Mouse (Mus musculus) MEL (cell line): ENCODE measurements around the gene Dscam.

ENCODE experiments used
- CHD2 ChIP-seq: IDR thresholded peaks from 2 replicates; pipeline ENCODE4 v1.6.1; 2011; ENCODE audit warnings: low read length, improper control_type of control experiment
- CTCF ChIP-seq, 3 experiments: IDR thresholded peaks in 2 of 3; conservative IDR thresholded peaks in 1 of 3; 2 replicates each; pipeline ENCODE4 v1.5.1; 2011 to 2012; ENCODE audit warnings: low read length in 3 of 3, low read depth in 2 of 3, mild to moderate bottlenecking in 2 of 3, improper control_type of control experiment in 1 of 3, inconsistent platforms in 1 of 3, mixed read lengths in 1 of 3, moderate library complexity in 1 of 3; ENCODE audit not compliant: control insufficient read depth in 1 of 3, insufficient read depth in 1 of 3, poor library complexity in 1 of 3, severe bottlenecking in 1 of 3
- ELF1 ChIP-seq: IDR thresholded peaks from 2 replicates; pipeline ENCODE4 v1.6.1; 2014; ENCODE audit warnings: low read depth, mild to moderate bottlenecking, inconsistent platforms, low read length, improper control_type of control experiment, moderate library complexity
- ETS1 ChIP-seq: IDR thresholded peaks from 2 replicates; pipeline ENCODE4 v1.6.1; 2012; ENCODE audit warnings: low read depth, mild to moderate bottlenecking, inconsistent platforms, low read length, improper control_type of control experiment, moderate library complexity
- GATA1 ChIP-seq: IDR thresholded peaks from 2 replicates; pipeline ENCODE4 v1.6.1; 2011; ENCODE audit warnings: low read depth, low read length, improper control_type of control experiment
- HCFC1 ChIP-seq: IDR thresholded peaks from 2 replicates; pipeline ENCODE4 v1.6.1; 2012; ENCODE audit warnings: low read depth, mild to moderate bottlenecking, inconsistent platforms, low read length, improper control_type of control experiment, moderate library complexity
- MAFK ChIP-seq: IDR thresholded peaks from 2 replicates; pipeline ENCODE4 v1.6.1; 2011; ENCODE audit warnings: low read depth, mild to moderate bottlenecking, low read length, improper control_type of control experiment, borderline replicate concordance
- MAX ChIP-seq: IDR thresholded peaks from 2 replicates; pipeline ENCODE4 v1.6.1; 2011; ENCODE audit warnings: low read length, improper control_type of control experiment
- POLR2A ChIP-seq, 2 experiments: IDR thresholded peaks; 2 replicates each; pipeline ENCODE4 v1.6.1; 2011 to 2012; ENCODE audit warnings: low read length in 2 of 2, mild to moderate bottlenecking in 2 of 2, control low read depth in 1 of 2, improper control_type of control experiment in 1 of 2, low read depth in 1 of 2, moderate library complexity in 1 of 2; ENCODE audit not compliant: control insufficient read depth in 1 of 2, insufficient read depth in 1 of 2, poor library complexity in 1 of 2
- TBP ChIP-seq: IDR thresholded peaks from 2 replicates; pipeline ENCODE4 v1.8.0; 2011; ENCODE audit warnings: low read depth, low read length, improper control_type of control experiment
- USF2 ChIP-seq, 2 experiments: IDR thresholded peaks; 2 replicates each; pipeline ENCODE4 v1.6.1; 2011 to 2012; ENCODE audit warnings: improper control_type of control experiment in 2 of 2, low read length in 2 of 2, borderline replicate concordance in 1 of 2, inconsistent platforms in 1 of 2, low read depth in 1 of 2, mild to moderate bottlenecking in 1 of 2; ENCODE audit not compliant: insufficient read depth in 1 of 2

- TF ChIP-seq GATA1 (no peak), MAFK (no peak), CTCF (IDR thresholded peaks at IDR 0.05 in 2 of 3, conservative IDR thresholded peaks at IDR 0.05 in 1 of 3; ENCODE audit: control insufficient read depth in 1 of 3, insufficient read depth in 1 of 3, low read depth in 2 of 3, low read length in 3 of 3, poor library complexity in 1 of 3, severe bottlenecking in 1 of 3) (no peak), ETS1 (no peak), ELF1 (no peak), POLR2A (IDR thresholded peaks at IDR 0.05; ENCODE audit: control insufficient read depth in 1 of 2, insufficient read depth in 1 of 2, low read depth in 1 of 2, low read length in 2 of 2, poor library complexity in 1 of 2) (no peak), USF2 (IDR thresholded peaks at IDR 0.05; ENCODE audit: borderline replicate concordance in 1 of 2, insufficient read depth in 1 of 2, low read depth in 1 of 2, low read length in 2 of 2) (no peak), TBP (no peak), CHD2 (no peak), MAX (no peak), HCFC1 (no peak)
Observed at GRCm38 (mm10) chr16:96912836-96913235, 257.7 kb downstream of the Dscam start.
